Mouse (Mus musculus): ENCODE data around the gene Myo19.

The Myo19 gene

GRCm38 (mm10) chr11:84947206-84947605 lies 67.3 kb downstream of the Myo19 start:
- DNase-seq (ENCODE audit: low spot score) = no peak

- no peak for DNase-seq (ENCODE audit: low spot score)
These were observed 68.2 kb downstream of the Myo19 start for GRCm38 (mm10) chr11:84948114-84948513.

GRCm38 (mm10) chr11:84948526-84948925 lies 68.6 kb downstream of the Myo19 start:
- DNase-seq (ENCODE audit: low spot score) = no peak

GRCm38 (mm10) chr11:84952611-84953010 lies 72.7 kb downstream of the Myo19 start:
- DNase-seq (ENCODE audit: low spot score) = no peak

GRCm38 (mm10) chr11:84956400-84956799 lies 76.5 kb downstream of the Myo19 start:
- no peak for DNase-seq (ENCODE audit: low spot score)

GRCm38 (mm10) chr11:84957171-84957570 lies 77.2 kb downstream of the Myo19 start:
- no peak for DNase-seq (ENCODE audit: low spot score)

GRCm38 (mm10) chr11:84957591-84958270 lies 77.8 kb downstream of the Myo19 start, which contains the start of gene Car4:
TSS of gene Car4 (plus strand) at chr11:84957786.
- DNase-seq (ENCODE audit: low spot score) = no peak

- no peak for DNase-seq (ENCODE audit: low spot score)
These were observed 78.3 kb downstream of the Myo19 start for GRCm38 (mm10) chr11:84958271-84958630.

GRCm38 (mm10) chr11:84959181-84959580 lies 79.2 kb downstream of the Myo19 start:
- no peak for DNase-seq (ENCODE audit: low spot score)

- no peak for DNase-seq (ENCODE audit: low spot score)
These were observed 79.8 kb downstream of the Myo19 start for GRCm38 (mm10) chr11:84959701-84960181.

- DNase-seq (ENCODE audit: low spot score) = no peak
These were observed 80.3 kb downstream of the Myo19 start for GRCm38 (mm10) chr11:84960291-84960690.

GRCm38 (mm10) chr11:84960780-84961179 lies 80.8 kb downstream of the Myo19 start:
- DNase-seq (ENCODE audit: low spot score) = no peak
